Mouse (Mus musculus): Measurements from ENCODE around the gene Lin54. TPM values are rescaled to one million over a fixed set of nuclear protein-coding genes. Genes with fewer than 3 reads are reported as not detected.

The Lin54 gene
- polyA plus RNA-seq, 1 experiment = 31.9 TPM

DNA sequence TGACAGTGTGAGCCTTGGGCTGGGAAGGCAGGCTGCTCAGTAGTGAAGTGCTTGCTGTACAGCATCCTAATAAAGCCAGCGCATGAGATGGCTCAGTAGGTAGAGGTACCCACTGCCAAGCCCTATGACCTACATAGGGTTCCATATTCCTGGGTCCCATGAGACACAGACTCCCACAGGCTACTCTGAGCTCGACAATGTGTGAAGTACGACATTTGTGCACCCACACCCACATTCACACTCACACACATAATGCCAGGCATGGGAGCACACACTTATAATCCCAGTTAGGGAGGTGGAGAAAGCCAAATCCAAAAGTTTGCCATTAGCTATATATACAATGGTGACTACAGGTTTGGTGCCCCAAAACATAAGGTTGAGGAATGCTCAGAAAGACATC is 103.7 kb downstream of the Lin54 start:
- Histone ChIP-seq H3K9ac (ENCODE audit: low read depth, poor library complexity, severe bottlenecking) (no peak overlapping the region), H3K36me3 (ENCODE audit: control insufficient read depth, insufficient read depth, low read length, poor library complexity, severe bottlenecking) (peaks cover 61% of the 10 kb centered on the region), H3K4me3 (ENCODE audit: low read depth, low read length) (no peak overlapping the region), H3K4me1 (ENCODE audit: control insufficient read depth, insufficient read depth, low read length) (no peaks in the 10 kb centered on the region), H3K27ac (ENCODE audit: insufficient read depth, low read length) (no peak overlapping the region), H3K27me3 (ENCODE audit: control insufficient read depth, insufficient read depth, low read length, poor library complexity, severe bottlenecking) (no peaks in the 10 kb centered on the region), H3K9me3 (replicated peaks; ENCODE audit: control insufficient read depth, insufficient read depth, low read length, poor library complexity, severe bottlenecking) (no peaks in the 10 kb centered on the region)
- TF ChIP-seq CTCF (IDR thresholded peaks at IDR 0.05; ENCODE audit: low read depth, low read length) (no peak), POLR2A (IDR thresholded peaks at IDR 0.05; ENCODE audit: insufficient read depth, low read length) (no peak), EP300 (IDR thresholded peaks at IDR 0.05; ENCODE audit: insufficient read depth, low read depth, low read length) (no peak)

DNA sequence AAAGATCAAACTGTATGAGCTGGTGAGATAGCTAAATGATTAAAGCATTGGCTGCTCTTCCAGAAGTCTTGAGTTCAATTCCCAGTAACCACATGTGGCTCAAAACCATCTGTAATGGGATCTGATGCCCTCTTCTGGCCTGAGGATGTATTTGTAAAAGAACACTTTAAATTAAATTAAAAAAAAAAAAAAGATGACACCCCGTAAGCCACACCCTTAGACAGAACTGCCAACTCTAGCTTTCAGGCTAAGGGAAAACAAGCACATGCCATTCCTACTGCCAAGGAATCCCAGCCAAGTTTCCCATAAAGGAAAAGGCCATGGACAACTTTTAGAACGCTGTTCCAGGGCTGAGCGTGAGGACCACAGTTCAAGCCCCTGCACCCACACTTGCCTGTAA is 106.8 kb downstream of the Lin54 start:
- Histone ChIP-seq H3K4me3 (ENCODE audit: low read depth, low read length) (no peak overlapping the region), H3K9ac (ENCODE audit: low read depth, poor library complexity, severe bottlenecking) (no peak overlapping the region), H3K4me1 (ENCODE audit: control insufficient read depth, insufficient read depth, low read length) (no peaks in the 10 kb centered on the region), H3K27me3 (ENCODE audit: control insufficient read depth, insufficient read depth, low read length, poor library complexity, severe bottlenecking) (no peaks in the 10 kb centered on the region), H3K36me3 (ENCODE audit: control insufficient read depth, insufficient read depth, low read length, poor library complexity, severe bottlenecking) (peaks cover 61% of the 10 kb centered on the region), H3K27ac (ENCODE audit: insufficient read depth, low read length) (no peak overlapping the region), H3K9me3 (replicated peaks; ENCODE audit: control insufficient read depth, insufficient read depth, low read length, poor library complexity, severe bottlenecking) (no peaks in the 10 kb centered on the region)
- TF ChIP-seq CTCF (IDR thresholded peaks at IDR 0.05; ENCODE audit: low read depth, low read length) (no peak), POLR2A (IDR thresholded peaks at IDR 0.05; ENCODE audit: insufficient read depth, low read length) (no peak), EP300 (IDR thresholded peaks at IDR 0.05; ENCODE audit: insufficient read depth, low read depth, low read length) (no peak)

DNA sequence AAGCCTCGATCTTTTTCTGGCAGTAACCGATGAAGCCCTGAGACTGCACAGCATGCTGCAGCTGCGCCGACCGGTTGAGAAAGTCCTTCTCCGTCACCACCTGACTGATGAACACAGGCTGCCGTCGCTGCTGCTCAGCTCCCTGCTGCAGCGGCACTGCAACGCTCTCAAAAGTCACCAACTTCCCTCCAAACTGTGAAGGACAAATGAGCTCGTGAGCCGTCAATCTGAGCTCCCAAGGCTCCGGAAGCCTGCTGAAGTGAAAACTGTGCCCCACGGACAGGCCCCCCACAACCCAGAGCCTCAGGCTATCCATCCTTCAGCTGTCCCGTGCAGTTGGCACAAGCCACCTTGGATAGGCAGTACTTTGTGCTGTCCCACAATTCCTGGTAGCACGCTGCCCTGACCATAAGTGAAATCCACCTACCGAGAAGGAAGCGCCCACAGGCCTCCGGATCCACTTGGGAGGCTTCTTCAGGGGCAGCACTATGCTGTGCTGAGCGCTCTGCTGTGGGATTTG is 107.9 kb downstream of the Lin54 start:
- Histone ChIP-seq H3K27ac (ENCODE audit: insufficient read depth, low read length) (no peak overlapping the region), H3K27me3 (ENCODE audit: control insufficient read depth, insufficient read depth, low read length, poor library complexity, severe bottlenecking) (no peaks in the 10 kb centered on the region), H3K36me3 (ENCODE audit: control insufficient read depth, insufficient read depth, low read length, poor library complexity, severe bottlenecking) (peaks cover 50% of the 10 kb centered on the region), H3K9me3 (replicated peaks; ENCODE audit: control insufficient read depth, insufficient read depth, low read length, poor library complexity, severe bottlenecking) (no peaks in the 10 kb centered on the region), H3K9ac (ENCODE audit: low read depth, poor library complexity, severe bottlenecking) (no peak overlapping the region), H3K4me1 (ENCODE audit: control insufficient read depth, insufficient read depth, low read length) (no peaks in the 10 kb centered on the region), H3K4me3 (ENCODE audit: low read depth, low read length) (no peak overlapping the region)
- TF ChIP-seq POLR2A (IDR thresholded peaks at IDR 0.05; ENCODE audit: insufficient read depth, low read length) (no peak), EP300 (IDR thresholded peaks at IDR 0.05; ENCODE audit: insufficient read depth, low read depth, low read length) (no peak), CTCF (IDR thresholded peaks at IDR 0.05; ENCODE audit: low read depth, low read length) (no peak)

Other genes with a start within 250 kb of the Lin54 start
- 181 and 197 TPM in 2 replicates for gene Sec31a, start 84.4 kb downstream of the Lin54 start, polyA plus RNA-seq (2011; ENCODE audit: insufficient read depth, insufficient read length, low read depth, missing spikeins)
- 104 and 118 TPM in 2 replicates for gene Cops4, start 17.7 kb upstream of the Lin54 start, polyA plus RNA-seq (2011; ENCODE audit: insufficient read depth, insufficient read length, low read depth, missing spikeins)
- 19.6 and 22.1 TPM in 2 replicates for gene Plac8, start 71.6 kb upstream of the Lin54 start, polyA plus RNA-seq (2011; ENCODE audit: insufficient read depth, insufficient read length, low read depth, missing spikeins)
- 48.0 and 57.3 TPM in 2 replicates for gene Coq2, start 174.5 kb upstream of the Lin54 start, polyA plus RNA-seq (2011; ENCODE audit: insufficient read depth, insufficient read length, low read depth, missing spikeins)
- 0.29 TPM in 1 of 2 replicates, not detected in the other for gene Hpse, start 219.1 kb upstream of the Lin54 start, polyA plus RNA-seq (2011; ENCODE audit: insufficient read depth, insufficient read length, low read depth, missing spikeins)

Data from ES-Bruce4 (cell line).